Mouse (Mus musculus) heart, adult 2 months (tissue): ENCODE measurements around the gene Grk3.

Experiments
- CTCF ChIP-seq: fragments of 200-600 bp; IDR thresholded peaks from 2 replicates; pipeline ENCODE4 v1.8.1; 2022; ENCODE audit warnings: antibody characterized with exemption, mild to moderate bottlenecking, moderate library complexity
- POLR2A ChIP-seq: fragments of 200-500 bp; IDR thresholded peaks from 2 replicates; pipeline ENCODE4 v1.6.1; 2011; ENCODE audit warnings: mild to moderate bottlenecking, low read depth, low read length, control low read depth; ENCODE audit not compliant: insufficient read depth

DNA sequence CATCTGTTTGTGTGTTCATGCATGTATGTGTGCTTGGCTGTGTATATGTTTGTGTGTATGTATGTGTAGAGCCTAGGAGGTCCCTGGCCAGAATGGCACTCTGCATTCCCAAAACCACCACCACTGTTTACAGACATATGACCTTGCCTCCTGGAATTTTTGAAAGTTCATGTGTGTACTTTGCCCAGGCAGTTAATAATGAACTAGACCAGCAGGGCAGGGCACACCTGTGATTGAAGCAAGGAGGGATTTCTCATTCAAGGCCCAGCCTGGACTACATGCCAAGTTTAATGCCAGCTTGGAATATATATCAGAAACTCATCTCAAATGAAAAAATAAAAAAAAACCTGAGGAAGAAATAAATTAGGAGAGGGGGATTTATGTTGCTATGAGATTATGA lies 93.7 kb downstream of the Grk3 start:
- TF ChIP-seq POLR2A = no peak
- no peak for TF ChIP-seq CTCF
